Mouse (Mus musculus): ENCODE measurements at regions not wholly inside any gene's neighbourhood (a gene's known extent, or its start where the extent isn't known, plus 50 kb on each side); places are given as distances from the start of the nearest gene placed in this dataset.

- Histone ChIP-seq H3K4me1 (ENCODE audit: control insufficient read depth, insufficient read depth, low read length) (no peaks in the 10 kb centered on the region), H3K4me3 (ENCODE audit: insufficient read depth, low read length) (no peak overlapping the region), H3K27ac (ENCODE audit: insufficient read depth, low read length) (no peak overlapping the region)
- no peak for TF ChIP-seq POLR2A (IDR thresholded peaks at IDR 0.05; ENCODE audit: low read depth, low read length)
- no peak for TF ChIP-seq CTCF (IDR thresholded peaks at IDR 0.05; ENCODE audit: borderline replicate concordance, insufficient read depth, low read length)
Measured at GRCm38 (mm10) chr2:108848051-108848450, 432.5 kb upstream of the Kif18a start.

- no peak overlapping the region for H3K4me3 ChIP-seq (ENCODE audit: insufficient read depth, low read length)
- H3K4me1 ChIP-seq (ENCODE audit: control insufficient read depth, insufficient read depth, low read length): no peaks in the 10 kb centered on the region
- no peak overlapping the region for H3K27ac ChIP-seq (ENCODE audit: insufficient read depth, low read length)
- TF ChIP-seq CTCF (IDR thresholded peaks at IDR 0.05; ENCODE audit: borderline replicate concordance, insufficient read depth, low read length) (no peak), POLR2A (IDR thresholded peaks at IDR 0.05; ENCODE audit: low read depth, low read length) (no peak)
Measured at GRCm38 (mm10) chr2:108854399-108854798, 426.1 kb upstream of the Kif18a start.

GRCm38 (mm10) chr2:108877141-108877540, 403.4 kb upstream of the Kif18a start:
- Histone ChIP-seq H3K4me3 (ENCODE audit: insufficient read depth, low read length) (no peak overlapping the region), H3K27ac (ENCODE audit: insufficient read depth, low read length) (no peak overlapping the region), H3K4me1 (ENCODE audit: control insufficient read depth, insufficient read depth, low read length) (no peaks in the 10 kb centered on the region)
- no peak for TF ChIP-seq POLR2A (IDR thresholded peaks at IDR 0.05; ENCODE audit: low read depth, low read length)
- no peak for TF ChIP-seq CTCF (IDR thresholded peaks at IDR 0.05; ENCODE audit: borderline replicate concordance, insufficient read depth, low read length)

GRCm38 (mm10) chr2:108877676-108878075, 402.9 kb upstream of the Kif18a start:
- TF ChIP-seq POLR2A (IDR thresholded peaks at IDR 0.05; ENCODE audit: low read depth, low read length) (no peak), CTCF (IDR thresholded peaks at IDR 0.05; ENCODE audit: borderline replicate concordance, insufficient read depth, low read length) (no peak)
- H3K4me3 ChIP-seq (ENCODE audit: insufficient read depth, low read length): no peak overlapping the region

GRCm38 (mm10) chr2:108904121-108904733, 376.3 kb upstream of the Kif18a start:
- no peak for TF ChIP-seq POLR2A (IDR thresholded peaks at IDR 0.05; ENCODE audit: low read depth, low read length)
- no peak for TF ChIP-seq CTCF (IDR thresholded peaks at IDR 0.05; ENCODE audit: borderline replicate concordance, insufficient read depth, low read length)
- H3K4me1 ChIP-seq (ENCODE audit: control insufficient read depth, insufficient read depth, low read length): no peaks in the 10 kb centered on the region
- no peak overlapping the region for H3K4me3 ChIP-seq (ENCODE audit: insufficient read depth, low read length)
- no peak overlapping the region for H3K27ac ChIP-seq (ENCODE audit: insufficient read depth, low read length)

More at GRCm38 (mm10) chr2:108877676-108878075, 402.9 kb upstream of the Kif18a start:
- H3K27ac ChIP-seq (ENCODE audit: insufficient read depth, low read length): no peak overlapping the region
- no peaks in the 10 kb centered on the region for H3K4me1 ChIP-seq (ENCODE audit: control insufficient read depth, insufficient read depth, low read length)

DNA sequence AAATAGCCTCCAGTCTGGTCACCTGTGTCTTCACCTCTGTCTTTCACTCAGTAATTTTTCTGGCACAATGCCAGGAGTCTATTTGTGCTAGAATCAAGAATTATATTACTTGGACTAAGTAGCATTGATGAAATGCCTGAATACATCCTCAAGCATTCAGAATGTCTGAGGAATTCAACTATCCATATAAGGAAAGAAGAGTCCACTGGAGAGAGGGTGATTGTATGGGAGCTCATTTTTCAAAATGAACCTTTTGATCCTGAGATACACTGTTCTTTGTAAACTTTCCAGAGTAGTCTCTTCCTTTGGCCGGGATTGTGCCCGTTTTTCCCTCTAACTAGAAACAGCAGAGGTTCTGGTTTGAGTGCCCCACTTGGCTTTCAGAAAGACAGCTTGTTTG, 367.0 kb upstream of the Kif18a start:
- H3K4me3 ChIP-seq (ENCODE audit: insufficient read depth, low read length): no peak overlapping the region
- H3K4me1 ChIP-seq (ENCODE audit: control insufficient read depth, insufficient read depth, low read length): peaks cover 2% of the 10 kb centered on the region; the same call in 1 of the 2 replicates
- TF ChIP-seq POLR2A (IDR thresholded peaks at IDR 0.05; ENCODE audit: low read depth, low read length): no peak
- TF ChIP-seq CTCF (IDR thresholded peaks at IDR 0.05; ENCODE audit: borderline replicate concordance, insufficient read depth, low read length): no peak
- peak overlapping the region; percentile 70; the same call in 1 of the 2 replicates for H3K27ac ChIP-seq (ENCODE audit: insufficient read depth, low read length)

DNA sequence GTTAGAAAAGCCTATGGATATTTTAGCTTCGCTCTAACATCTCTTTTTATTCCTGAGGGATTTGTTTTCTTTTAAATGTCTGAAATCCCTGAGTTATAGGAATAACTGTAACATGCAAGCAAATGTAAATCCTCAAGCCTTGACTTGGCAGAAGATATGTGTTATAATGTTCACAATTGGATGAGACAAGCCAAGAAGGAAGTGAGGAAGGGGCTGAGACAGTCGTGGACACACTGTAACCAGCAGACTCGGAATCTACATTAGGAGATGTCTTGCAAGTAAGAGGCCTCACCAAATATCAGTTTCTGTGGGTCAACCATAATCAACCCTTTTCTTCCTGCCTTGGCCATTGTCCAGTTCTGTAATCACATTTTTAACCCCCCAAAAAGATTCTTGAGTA, 366.6 kb upstream of the Kif18a start:
- no peak for TF ChIP-seq POLR2A (IDR thresholded peaks at IDR 0.05; ENCODE audit: low read depth, low read length)
- TF ChIP-seq CTCF (IDR thresholded peaks at IDR 0.05; ENCODE audit: borderline replicate concordance, insufficient read depth, low read length): no peak
- peak overlapping the region; percentile 70; the same call in 1 of the 2 replicates for H3K27ac ChIP-seq (ENCODE audit: insufficient read depth, low read length)
- H3K4me3 ChIP-seq (ENCODE audit: insufficient read depth, low read length): no peak overlapping the region
- H3K4me1 ChIP-seq (ENCODE audit: control insufficient read depth, insufficient read depth, low read length): peaks cover 2% of the 10 kb centered on the region; the same call in 1 of the 2 replicates

DNA sequence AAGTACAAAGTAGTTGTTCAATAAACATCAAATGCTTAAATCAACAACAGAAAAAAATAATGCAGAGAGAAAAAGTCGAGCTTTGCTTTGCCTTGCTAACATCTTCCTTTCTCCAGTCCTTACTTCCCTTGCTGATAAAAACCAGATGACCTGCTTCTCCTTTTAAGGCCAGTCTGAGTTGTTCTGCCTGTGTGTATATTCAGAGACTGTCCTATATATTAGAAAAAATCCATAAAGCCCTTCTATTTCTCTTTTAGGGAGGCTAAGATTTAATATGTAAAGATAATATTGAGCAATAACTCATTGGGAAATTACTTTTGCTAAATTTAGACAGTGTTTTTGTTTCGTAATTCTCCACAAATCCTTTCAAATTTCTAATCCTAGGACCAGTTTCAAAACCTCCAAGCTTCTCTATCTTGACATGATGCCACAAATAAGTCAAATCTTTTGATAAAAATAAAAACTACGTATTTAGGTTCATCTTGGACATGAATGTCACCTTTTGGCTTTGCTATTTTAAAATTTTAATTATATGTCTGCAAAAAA, 361.0 kb upstream of the Kif18a start:
- Histone ChIP-seq H3K4me1 (ENCODE audit: control insufficient read depth, insufficient read depth, low read length) (no peaks in the 10 kb centered on the region), H3K4me3 (ENCODE audit: insufficient read depth, low read length) (no peak overlapping the region), H3K27ac (ENCODE audit: insufficient read depth, low read length) (peak overlapping the region; percentile 57; the same call in 1 of the 2 replicates)
- TF ChIP-seq POLR2A (IDR thresholded peaks at IDR 0.05; ENCODE audit: low read depth, low read length) (no peak), CTCF (IDR thresholded peaks at IDR 0.05; ENCODE audit: borderline replicate concordance, insufficient read depth, low read length) (no peak)

DNA sequence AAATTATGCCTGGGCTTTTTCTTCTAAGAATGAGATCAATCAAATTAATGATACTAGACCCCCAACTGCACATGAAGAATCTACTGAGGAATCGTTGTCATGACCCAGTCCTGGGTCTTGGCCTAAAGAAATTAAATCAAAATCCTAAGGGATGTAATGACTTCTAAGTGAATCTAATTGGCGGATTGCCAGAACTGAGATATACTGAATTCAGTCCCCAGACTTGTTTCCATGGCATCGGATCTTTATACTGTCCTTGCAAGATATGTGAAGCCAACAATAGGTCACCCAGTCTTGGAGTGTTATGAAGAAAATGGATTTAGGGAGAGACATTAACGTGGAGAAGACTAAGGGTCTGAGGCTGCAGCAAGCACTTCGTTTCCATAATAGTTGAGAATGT, 360.4 kb upstream of the Kif18a start:
- no peak overlapping the region for H3K27ac ChIP-seq (ENCODE audit: insufficient read depth, low read length)
- no peaks in the 10 kb centered on the region for H3K4me1 ChIP-seq (ENCODE audit: control insufficient read depth, insufficient read depth, low read length)
- TF ChIP-seq CTCF (IDR thresholded peaks at IDR 0.05; ENCODE audit: borderline replicate concordance, insufficient read depth, low read length) (no peak), POLR2A (IDR thresholded peaks at IDR 0.05; ENCODE audit: low read depth, low read length) (no peak)
- no peak overlapping the region for H3K4me3 ChIP-seq (ENCODE audit: insufficient read depth, low read length)

- Histone ChIP-seq H3K4me1 (ENCODE audit: control insufficient read depth, insufficient read depth, low read length) (no peaks in the 10 kb centered on the region), H3K4me3 (ENCODE audit: insufficient read depth, low read length) (no peak overlapping the region), H3K27ac (ENCODE audit: insufficient read depth, low read length) (no peak overlapping the region)
- TF ChIP-seq POLR2A (IDR thresholded peaks at IDR 0.05; ENCODE audit: low read depth, low read length) (no peak), CTCF (IDR thresholded peaks at IDR 0.05; ENCODE audit: borderline replicate concordance, insufficient read depth, low read length) (no peak)
Measured at GRCm38 (mm10) chr2:108935981-108936762, 344.4 kb upstream of the Kif18a start.

Measured in embryonic fibroblast, embryonic 13.5 days (primary cell).